Mouse (Mus musculus): ENCODE results near the gene Mcl1.

Gene Mcl1

GRCm38 (mm10) chr3:95650276-95651032 is 8.1 kb upstream of the Mcl1 start:
- in situ Hi-C loops (cut with MboI, MseI): loop anchor here in 1 of 2 experiments (10.0 to 25.0 kb wide), 2 partner anchors 584 to 912 kb away; partner anchors contain the start of genes Hist2h3c2 and Txnip

GRCm38 (mm10) chr3:95651033-95651373 is 7.6 kb upstream of the Mcl1 start:
- in situ Hi-C loops (cut with MboI, MseI): loop anchor here in 1 of 2 experiments (10.0 to 25.0 kb wide), 2 partner anchors 584 to 911 kb away; partner anchors contain the start of genes Hist2h3c2 and Txnip

GRCm38 (mm10) chr3:95651391-95652203 is 7.0 kb upstream of the Mcl1 start:
- in situ Hi-C loops (cut with MboI, MseI): loop anchor here in 1 of 2 experiments (10.0 to 25.0 kb wide), 2 partner anchors 583 to 911 kb away; partner anchors contain the start of genes Hist2h3c2 and Txnip

GRCm38 (mm10) chr3:95652204-95652811 is 6.3 kb upstream of the Mcl1 start:
- in situ Hi-C loops (cut with MboI, MseI): loop anchor here in 1 of 2 experiments (10.0 to 25.0 kb wide), 2 partner anchors 582 to 910 kb away; partner anchors contain the start of genes Hist2h3c2 and Txnip

- in situ Hi-C loops (cut with MboI, MseI): loop anchor here in 1 of 2 experiments (10.0 to 25.0 kb wide), 2 partner anchors 582 to 909 kb away; partner anchors contain the start of genes Hist2h3c2 and Txnip
Observed at GRCm38 (mm10) chr3:95652871-95653270, 5.7 kb upstream of the Mcl1 start.

GRCm38 (mm10) chr3:95653473-95654034 is 5.0 kb upstream of the Mcl1 start:
- in situ Hi-C loops (cut with MboI, MseI): loop anchor here in 1 of 2 experiments (10.0 to 25.0 kb wide), 2 partner anchors 581 to 909 kb away; partner anchors contain the start of genes Hist2h3c2 and Txnip

- in situ Hi-C loops (cut with MboI, MseI): loop anchor here in 1 of 2 experiments (10.0 to 25.0 kb wide), 2 partner anchors 580 to 908 kb away; partner anchors contain the start of genes Hist2h3c2 and Txnip
Observed at GRCm38 (mm10) chr3:95654371-95654770, 4.2 kb upstream of the Mcl1 start.

- in situ Hi-C loops (cut with MboI, MseI): loop anchor here in 1 of 2 experiments (10.0 to 25.0 kb wide), 2 partner anchors 579 to 907 kb away; partner anchors contain the start of genes Hist2h3c2 and Txnip
Observed at GRCm38 (mm10) chr3:95655437-95655836, 3.2 kb upstream of the Mcl1 start.

- in situ Hi-C loops (cut with MboI, MseI): loop anchor here in 1 of 2 experiments (10.0 to 25.0 kb wide), 2 partner anchors 578 to 905 kb away; partner anchors contain the start of genes Hist2h3c2 and Txnip
Observed at GRCm38 (mm10) chr3:95657108-95657507, 1.5 kb upstream of the Mcl1 start.

- in situ Hi-C loops (cut with MboI, MseI): loop anchor here in 1 of 2 experiments (10.0 to 25.0 kb wide), 2 partner anchors 577 to 905 kb away; partner anchors contain the start of genes Hist2h3c2 and Txnip
Observed at GRCm38 (mm10) chr3:95657711-95658110, 877 bp upstream of the Mcl1 start.

- in situ Hi-C loops (cut with MboI, MseI): loop anchor here in 1 of 2 experiments (10.0 to 25.0 kb wide), 2 partner anchors 576 to 903 kb away; partner anchors contain the start of genes Hist2h3c2 and Txnip
Observed at GRCm38 (mm10) chr3:95658868-95659712, 502 bp downstream of the Mcl1 start.

GRCm38 (mm10) chr3:95659948-95660347 is 1.4 kb downstream of the Mcl1 start:
- in situ Hi-C loops (cut with MboI, MseI): loop anchor here in 1 of 2 experiments (10.0 to 25.0 kb wide), 2 partner anchors 575 to 902 kb away; partner anchors contain the start of genes Hist2h3c2 and Txnip

GRCm38 (mm10) chr3:95660788-95661478 is 2.3 kb downstream of the Mcl1 start:
- in situ Hi-C loops (cut with MboI, MseI): loop anchor here in 1 of 2 experiments (25.0 kb wide), 1 partner anchor 901 kb away; the partner anchor contains the start of gene Txnip

- in situ Hi-C loops (cut with MboI, MseI): loop anchor here in 1 of 2 experiments (25.0 kb wide), 1 partner anchor 900 kb away; the partner anchor contains the start of gene Txnip
Observed at GRCm38 (mm10) chr3:95661945-95662715, 3.5 kb downstream of the Mcl1 start.

GRCm38 (mm10) chr3:95662724-95663449 is 4.3 kb downstream of the Mcl1 start:
- in situ Hi-C loops (cut with MboI, MseI): loop anchor here in 1 of 2 experiments (25.0 kb wide), 1 partner anchor 899 kb away; the partner anchor contains the start of gene Txnip

GRCm38 (mm10) chr3:95663486-95663885 is 4.9 kb downstream of the Mcl1 start:
- in situ Hi-C loops (cut with MboI, MseI): loop anchor here in 1 of 2 experiments (25.0 kb wide), 1 partner anchor 899 kb away; the partner anchor contains the start of gene Txnip

Measured in T-helper 17 cell (primary cell).